Mouse (Mus musculus): ENCODE measurements around the gene Fam163b. TPM values are rescaled to one million over a fixed set of nuclear protein-coding genes. Genes with fewer than 3 reads are reported as not detected.

Fam163b gene
- polyA plus RNA-seq, 1 experiment from 2014 or later = 7.1 TPM

GRCm38 (mm10) chr2:27166074-27166473 lies 23.8 kb upstream of the Fam163b start:
- Histone ChIP-seq H3K27ac (ENCODE audit: low read length) (no peak overlapping the region), H3K36me3 (ENCODE audit: control insufficient read depth, insufficient read depth) (no peaks in the 10 kb centered on the region), H3K9me3 (ENCODE audit: control insufficient read depth, low read length) (no peaks in the 10 kb centered on the region), H3K4me1 (replicated peaks; ENCODE audit: control insufficient read depth, insufficient read depth, low read length) (peaks cover 5% of the 10 kb centered on the region), H3K4me2 (ENCODE audit: low read length) (no peak overlapping the region), H3K27me3 (replicated peaks; ENCODE audit: control insufficient read depth, insufficient read depth, low read length) (no peaks in the 10 kb centered on the region), H3K4me3 (replicated peaks; ENCODE audit: low read length) (no peak overlapping the region), H3K9ac (replicated peaks; ENCODE audit: low read depth, low read length) (no peak overlapping the region)
- no peak for ATAC-seq
- WGBS = 82% methylated on average over 2 of the region's 2 CpGs

DNA sequence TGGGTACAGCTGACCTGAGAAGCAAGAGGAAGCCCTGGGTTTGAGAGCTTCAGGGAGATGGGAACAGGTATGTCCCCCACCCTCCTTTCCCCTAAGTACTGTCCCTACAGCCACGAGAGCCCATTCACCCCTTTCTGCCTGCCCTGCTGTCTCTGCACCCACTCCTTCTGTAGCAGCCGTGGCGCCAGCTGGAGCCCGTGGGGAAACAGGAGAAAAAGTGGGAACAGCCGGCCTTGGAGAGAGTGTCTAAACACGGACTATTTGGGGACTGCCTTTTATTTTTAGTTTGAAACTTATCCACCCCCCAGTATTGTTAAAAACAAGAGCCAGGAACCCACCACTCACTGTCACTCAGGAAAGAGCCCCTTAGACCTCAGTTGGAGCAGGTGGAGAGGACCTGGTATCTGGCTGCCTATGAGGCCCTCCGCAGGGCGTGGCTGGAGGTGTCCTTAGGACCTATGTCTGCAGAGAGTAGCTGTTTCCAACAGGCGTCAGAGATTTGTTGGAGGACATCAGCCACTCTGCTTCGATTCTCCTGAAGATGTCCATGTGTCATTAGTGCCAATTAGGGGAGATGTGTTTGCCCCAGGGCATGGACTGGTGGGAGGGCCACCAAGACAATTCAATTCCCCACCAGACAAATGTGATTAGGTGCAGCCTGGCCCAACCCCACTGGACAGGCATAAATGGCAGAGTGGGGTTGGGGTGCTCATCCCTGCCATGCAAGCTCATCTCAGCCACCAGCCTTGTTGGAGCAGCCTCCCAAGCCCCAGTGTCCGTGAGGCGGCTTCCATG lies 22.7 kb upstream of the Fam163b start, which contains the start of gene Dbh:
Dbh (plus strand) TSS at position 438 of the 795 bp plus-strand sequence.
- Histone ChIP-seq H3K4me1 (replicated peaks; ENCODE audit: control insufficient read depth, insufficient read depth, low read length) (peaks cover 5% of the 10 kb centered on the region), H3K4me3 (replicated peaks; ENCODE audit: low read length) (no peak within 1 kb of the TSS), H3K4me2 (ENCODE audit: low read length) (no peak within 1 kb of the TSS), H3K9me3 (ENCODE audit: control insufficient read depth, low read length) (no peaks in the 10 kb centered on the region), H3K27ac (ENCODE audit: low read length) (no peak within 1 kb of the TSS), H3K9ac (replicated peaks; ENCODE audit: low read depth, low read length) (no peak within 1 kb of the TSS), H3K36me3 (ENCODE audit: control insufficient read depth, insufficient read depth) (no peaks in the 10 kb centered on the region), H3K27me3 (replicated peaks; ENCODE audit: control insufficient read depth, insufficient read depth, low read length) (no peaks in the 10 kb centered on the region)
- 74% methylated on average over 12 of the region's 12 CpGs for WGBS
- ATAC-seq = no peak

- WGBS = 51% methylated on average over 5 of the region's 5 CpGs
- Histone ChIP-seq H3K9me3 (ENCODE audit: control insufficient read depth, low read length) (no peaks in the 10 kb centered on the region), H3K4me1 (replicated peaks; ENCODE audit: control insufficient read depth, insufficient read depth, low read length) (peaks cover 5% of the 10 kb centered on the region), H3K27ac (ENCODE audit: low read length) (no peak overlapping the region; the same call in 1 of the 2 replicates), H3K4me3 (replicated peaks; ENCODE audit: low read length) (no peak overlapping the region), H3K27me3 (replicated peaks; ENCODE audit: control insufficient read depth, insufficient read depth, low read length) (no peaks in the 10 kb centered on the region), H3K36me3 (ENCODE audit: control insufficient read depth, insufficient read depth) (no peaks in the 10 kb centered on the region), H3K4me2 (ENCODE audit: low read length) (no peak overlapping the region), H3K9ac (replicated peaks; ENCODE audit: low read depth, low read length) (no peak overlapping the region)
- ATAC-seq = no peak
Observed at GRCm38 (mm10) chr2:27163851-27164250, 21.6 kb upstream of the Fam163b start.

DNA sequence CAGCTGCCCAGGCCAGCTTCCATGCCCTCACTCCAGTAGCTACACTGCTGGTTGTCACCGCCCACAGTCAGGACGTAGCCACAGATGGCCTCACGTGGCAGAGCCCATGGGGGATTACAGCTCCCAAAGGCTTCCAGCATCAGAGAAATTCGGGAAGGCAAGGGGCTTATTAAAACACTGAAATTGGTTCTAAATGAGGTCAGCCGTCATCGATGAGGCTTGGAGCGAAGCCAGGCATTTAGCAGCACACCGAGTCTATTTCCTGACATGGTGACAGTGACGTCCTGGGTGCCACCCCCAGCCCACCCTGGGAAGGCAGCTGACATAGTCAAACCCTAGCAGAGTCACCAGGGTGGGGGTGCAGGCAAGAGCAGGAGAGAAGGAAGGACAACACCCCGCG lies 20.4 kb upstream of the Fam163b start:
- Histone ChIP-seq H3K27me3 (replicated peaks; ENCODE audit: control insufficient read depth, insufficient read depth, low read length) (no peaks in the 10 kb centered on the region), H3K4me1 (replicated peaks; ENCODE audit: control insufficient read depth, insufficient read depth, low read length) (peaks cover 5% of the 10 kb centered on the region), H3K9me3 (ENCODE audit: control insufficient read depth, low read length) (no peaks in the 10 kb centered on the region), H3K4me3 (replicated peaks; ENCODE audit: low read length) (no peak overlapping the region), H3K27ac (ENCODE audit: low read length) (no peak overlapping the region), H3K4me2 (ENCODE audit: low read length) (no peak overlapping the region), H3K9ac (replicated peaks; ENCODE audit: low read depth, low read length) (no peak overlapping the region), H3K36me3 (ENCODE audit: control insufficient read depth, insufficient read depth) (no peaks in the 10 kb centered on the region)
- no peak for ATAC-seq
- 44% methylated on average over 11 of the region's 11 CpGs for WGBS

DNA sequence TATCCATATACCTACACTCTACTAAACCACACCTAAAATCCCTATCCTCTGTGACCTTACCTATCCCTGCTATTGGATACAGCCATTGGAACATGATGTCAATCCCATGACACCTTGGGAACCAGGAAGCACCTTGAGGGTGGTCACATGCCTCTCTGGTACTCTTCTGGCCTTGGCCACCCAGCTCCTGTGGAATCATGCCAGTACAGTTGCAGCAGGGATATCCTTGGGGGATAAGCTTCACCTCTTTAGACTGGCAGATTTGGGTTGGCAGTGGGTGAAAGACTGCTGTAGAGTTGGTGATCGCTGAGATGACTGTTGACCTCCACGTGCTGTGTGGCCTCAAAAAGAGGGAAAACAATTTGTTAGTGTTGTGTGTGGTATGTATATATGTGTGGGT lies 19.2 kb upstream of the Fam163b start:
- no peak overlapping the region for H3K9ac ChIP-seq (replicated peaks; ENCODE audit: low read depth, low read length)
- peaks cover 5% of the 10 kb centered on the region for H3K4me1 ChIP-seq (replicated peaks; ENCODE audit: control insufficient read depth, insufficient read depth, low read length)
- H3K4me2 ChIP-seq (ENCODE audit: low read length) = no peak overlapping the region
- no peak for ATAC-seq
- H3K4me3 ChIP-seq (replicated peaks; ENCODE audit: low read length) = no peak overlapping the region
- no peaks in the 10 kb centered on the region for H3K9me3 ChIP-seq (ENCODE audit: control insufficient read depth, low read length)
- H3K27me3 ChIP-seq (replicated peaks; ENCODE audit: control insufficient read depth, insufficient read depth, low read length) = no peaks in the 10 kb centered on the region
- H3K27ac ChIP-seq (ENCODE audit: low read length) = no peak overlapping the region
- 87% methylated on average over 2 of the region's 2 CpGs for WGBS
- H3K36me3 ChIP-seq (ENCODE audit: control insufficient read depth, insufficient read depth) = no peaks in the 10 kb centered on the region

DNA sequence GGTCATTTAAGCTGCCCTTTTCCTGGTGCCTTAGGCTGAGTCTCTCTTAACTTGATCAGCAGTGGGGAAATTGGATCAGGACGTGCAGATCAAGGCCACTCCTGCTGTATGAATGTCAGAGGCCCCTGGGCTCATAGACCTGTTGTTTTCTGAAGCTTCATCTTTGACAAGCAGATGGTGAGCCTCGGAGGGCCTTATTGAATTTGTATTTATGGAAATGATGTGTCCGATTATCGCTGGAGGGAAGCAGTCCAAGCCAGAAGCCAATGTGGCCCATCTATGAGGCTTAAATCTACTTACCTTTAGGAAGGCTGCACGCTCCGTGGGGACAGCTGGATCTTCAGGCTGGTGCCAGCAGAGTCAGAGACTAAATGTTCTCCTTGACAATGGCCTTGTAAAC lies 14.3 kb upstream of the Fam163b start:
- H3K36me3 ChIP-seq (ENCODE audit: control insufficient read depth, insufficient read depth) = no peaks in the 10 kb centered on the region
- H3K27ac ChIP-seq (ENCODE audit: low read length) = no peak overlapping the region
- ATAC-seq = no peak
- H3K4me2 ChIP-seq (ENCODE audit: low read length) = no peak overlapping the region
- WGBS = 58% methylated on average over 6 of the region's 6 CpGs
- no peaks in the 10 kb centered on the region for H3K4me1 ChIP-seq (replicated peaks; ENCODE audit: control insufficient read depth, insufficient read depth, low read length)
- H3K9ac ChIP-seq (replicated peaks; ENCODE audit: low read depth, low read length) = no peak overlapping the region
- H3K4me3 ChIP-seq (replicated peaks; ENCODE audit: low read length) = no peak overlapping the region
- no peaks in the 10 kb centered on the region for H3K9me3 ChIP-seq (ENCODE audit: control insufficient read depth, low read length)
- H3K27me3 ChIP-seq (replicated peaks; ENCODE audit: control insufficient read depth, insufficient read depth, low read length) = no peaks in the 10 kb centered on the region

DNA sequence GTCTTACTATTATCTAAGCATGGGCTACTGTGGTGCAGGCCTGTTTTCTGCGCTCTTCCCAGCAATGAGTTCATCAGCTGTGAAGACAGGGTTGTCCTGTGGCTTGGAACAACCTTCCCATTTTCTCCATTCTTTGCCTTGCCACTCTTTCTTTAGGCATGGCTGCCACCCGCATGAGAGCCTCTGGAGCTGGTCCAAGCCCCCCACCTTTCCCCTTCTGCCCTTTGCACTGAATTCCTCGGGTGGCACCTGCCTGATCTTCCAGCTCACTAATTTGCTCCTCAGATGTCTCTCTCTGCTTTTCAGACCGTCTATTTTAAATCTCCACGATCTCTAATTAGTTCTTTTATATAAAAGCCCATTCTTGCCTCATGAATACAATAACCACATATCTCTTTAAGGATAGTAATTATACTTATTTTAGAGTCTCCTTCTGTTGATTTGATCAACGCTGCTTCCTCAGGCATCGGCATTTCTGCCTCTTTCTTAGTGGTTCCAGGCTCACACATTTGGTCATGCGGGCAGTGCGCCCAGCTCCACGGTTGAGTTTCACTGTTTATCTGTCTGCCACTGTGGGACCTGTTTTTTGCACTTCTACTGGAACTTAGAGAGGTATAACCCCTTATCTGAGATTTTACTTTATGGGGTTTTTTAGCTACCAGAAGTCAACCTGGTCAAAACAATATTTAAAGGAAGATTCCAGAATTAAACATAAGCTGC lies 12.3 kb upstream of the Fam163b start:
- H3K4me3 ChIP-seq (replicated peaks; ENCODE audit: low read length) = no peak overlapping the region
- no peaks in the 10 kb centered on the region for H3K4me1 ChIP-seq (replicated peaks; ENCODE audit: control insufficient read depth, insufficient read depth, low read length)
- H3K9me3 ChIP-seq (ENCODE audit: control insufficient read depth, low read length) = no peaks in the 10 kb centered on the region
- H3K4me2 ChIP-seq (ENCODE audit: low read length) = no peak overlapping the region
- H3K27ac ChIP-seq (ENCODE audit: low read length) = no peak overlapping the region
- no peak for ATAC-seq
- WGBS = 40% methylated on average over 10 of the region's 10 CpGs
- H3K9ac ChIP-seq (replicated peaks; ENCODE audit: low read depth, low read length) = no peak overlapping the region
- H3K36me3 ChIP-seq (ENCODE audit: control insufficient read depth, insufficient read depth) = no peaks in the 10 kb centered on the region
- H3K27me3 ChIP-seq (replicated peaks; ENCODE audit: control insufficient read depth, insufficient read depth, low read length) = no peaks in the 10 kb centered on the region

- H3K9me3 ChIP-seq (ENCODE audit: control insufficient read depth, low read length) = no peaks in the 10 kb centered on the region
- no peak overlapping the region for H3K4me3 ChIP-seq (replicated peaks; ENCODE audit: low read length)
- no peaks in the 10 kb centered on the region for H3K36me3 ChIP-seq (ENCODE audit: control insufficient read depth, insufficient read depth)
- H3K27me3 ChIP-seq (replicated peaks; ENCODE audit: control insufficient read depth, insufficient read depth, low read length) = no peaks in the 10 kb centered on the region
- H3K4me1 ChIP-seq (replicated peaks; ENCODE audit: control insufficient read depth, insufficient read depth, low read length) = no peaks in the 10 kb centered on the region; the same call in 1 of the 2 replicates
- 0% methylated on average over 2 of the region's 2 CpGs for WGBS
- no peak for ATAC-seq
- no peak overlapping the region for H3K4me2 ChIP-seq (ENCODE audit: low read length)
- H3K27ac ChIP-seq (ENCODE audit: low read length) = no peak overlapping the region
- H3K9ac ChIP-seq (replicated peaks; ENCODE audit: low read depth, low read length) = no peak overlapping the region
Observed at GRCm38 (mm10) chr2:27149457-27149856, 7.2 kb upstream of the Fam163b start.

DNA sequence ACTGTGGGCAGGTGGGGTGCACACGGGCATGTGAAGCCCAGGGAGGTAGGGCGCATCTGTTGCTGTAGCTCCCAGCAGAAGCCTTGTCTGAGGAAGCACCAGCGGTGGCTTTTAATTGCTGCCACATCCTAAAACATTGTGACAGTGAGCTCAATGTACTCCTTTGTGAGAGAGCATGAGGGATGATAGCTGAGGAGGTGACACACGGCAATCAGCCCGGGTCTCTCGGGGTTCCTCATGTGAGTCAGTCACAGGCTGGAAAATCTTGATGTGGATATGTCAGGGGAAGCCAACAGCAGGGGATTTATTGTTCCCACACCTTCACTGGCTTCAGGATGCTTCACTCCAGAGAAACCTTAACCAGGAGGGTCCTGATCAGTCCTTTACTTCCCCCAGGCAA lies 4.5 kb upstream of the Fam163b start:
- Histone ChIP-seq H3K27ac (ENCODE audit: low read length) (no peak overlapping the region), H3K27me3 (replicated peaks; ENCODE audit: control insufficient read depth, insufficient read depth, low read length) (peaks cover 5% of the 10 kb centered on the region), H3K4me2 (ENCODE audit: low read length) (no peak overlapping the region), H3K4me1 (replicated peaks; ENCODE audit: control insufficient read depth, insufficient read depth, low read length) (peaks cover 3% of the 10 kb centered on the region; the same call in 1 of the 2 replicates), H3K9ac (replicated peaks; ENCODE audit: low read depth, low read length) (no peak overlapping the region), H3K4me3 (replicated peaks; ENCODE audit: low read length) (no peak overlapping the region), H3K36me3 (ENCODE audit: control insufficient read depth, insufficient read depth) (no peaks in the 10 kb centered on the region), H3K9me3 (ENCODE audit: control insufficient read depth, low read length) (no peaks in the 10 kb centered on the region)
- no peak for ATAC-seq
- 79% methylated on average over 6 of the region's 6 CpGs for WGBS

All from forebrain, embryonic 16.5 days (tissue).